Mouse (Mus musculus) cerebellum, adult 18-20 months (tissue): ENCODE data around the gene Gm4778.
A peak's percentile ranks its signal among the peaks of the same experiment; 100 is the strongest.
"Not testable (repeated sequence)": the region's sequence is repeated elsewhere in the genome, so short reads cannot be mapped to it uniquely, and the experiment has no call there.

Source experiments
- DNase-seq, 2 experiments: peaks; one replicate each; pipeline ENCODE4 v3.0.0; 2021

Gm4778 gene

GRCm38 (mm10) chr3:94263736-94264135, at the start of gene Gm4778:
Gm4778 (plus strand) TSS chr3:94264036.
- not testable (repeated sequence) for DNase-seq

GRCm38 (mm10) chr3:94260598-94260997, 3.2 kb upstream of the Gm4778 start:
- DNase-seq: no peak

- no peak for DNase-seq
Measured at GRCm38 (mm10) chr3:94275991-94276390, 12.2 kb downstream of the Gm4778 start.

- no peak for DNase-seq
Measured at GRCm38 (mm10) chr3:94305457-94305856, 41.6 kb downstream of the Gm4778 start.

- DNase-seq: no peak
Measured at GRCm38 (mm10) chr3:94306975-94307374, 43.1 kb downstream of the Gm4778 start.

GRCm38 (mm10) chr3:94309633-94310363, 46.0 kb downstream of the Gm4778 start, which contains the start of gene Them4:
Them4 (plus strand) TSS chr3:94310089.
- DNase-seq: peak; percentile 96 to 97

GRCm38 (mm10) chr3:94310491-94310890, 46.7 kb downstream of the Gm4778 start:
- peak in 1 of 2 experiments; percentile 9 for DNase-seq

- peak in 1 of 2 experiments; percentile 20 for DNase-seq
Measured at GRCm38 (mm10) chr3:94310911-94311310, 47.1 kb downstream of the Gm4778 start.

GRCm38 (mm10) chr3:94311376-94311775, 47.5 kb downstream of the Gm4778 start:
- peak; percentile 7 to 8 for DNase-seq
